Mouse (Mus musculus) midbrain, embryonic 11.5 days (tissue): ENCODE data around the gene Sgsm1. TPM values are rescaled to one million over a fixed set of nuclear protein-coding genes. Genes with fewer than 3 reads are reported as not detected.

Source experiments
- ATAC-seq: fragments of 200-750 bp; cut with Nextera tagmentation; 2 replicates; pipeline ENCODE4 v1.8.0; 2017; ENCODE audit warnings: moderate TSS enrichment, moderate library complexity; ENCODE audit not compliant: low FRiP score
- DNase-seq: peaks from one replicate; pipeline ENCODE4 v3.0.0; 2015; ENCODE audit warnings: low spot score; ENCODE audit errors: missing footprints
- H3K27ac ChIP-seq: fragments of 300-500 bp; sonication (generic); 2 replicates; pipeline ENCODE4 v1.5.1; 2014; ENCODE audit warnings: low read depth, low read length
- H3K27me3 ChIP-seq: fragments of 300-500 bp; sonication (generic); 2 replicates; pipeline ENCODE4 v1.6.1; 2014; ENCODE audit warnings: mild to moderate bottlenecking, low read length, moderate library complexity, mixed read lengths; ENCODE audit not compliant: control insufficient read depth, insufficient read depth
- H3K36me3 ChIP-seq: fragments of 300-500 bp; sonication (generic); 2 replicates; pipeline ENCODE4 v1.6.1; 2014; ENCODE audit warnings: mild to moderate bottlenecking, low read length, moderate library complexity, mixed read lengths; ENCODE audit not compliant: control insufficient read depth, insufficient read depth
- H3K4me1 ChIP-seq: fragments of 300-500 bp; sonication (generic); 2 replicates; pipeline ENCODE4 v1.6.1; 2014; ENCODE audit warnings: low read length; ENCODE audit not compliant: control insufficient read depth, insufficient read depth
- H3K4me2 ChIP-seq: fragments of 300-500 bp; sonication (generic); 2 replicates; pipeline ENCODE4 v1.6.1; 2014; ENCODE audit warnings: mild to moderate bottlenecking, moderate library complexity
- H3K4me3 ChIP-seq: fragments of 300-500 bp; sonication (generic); 2 replicates; pipeline ENCODE4 v1.5.1; 2014; ENCODE audit warnings: low read depth, low read length
- H3K9ac ChIP-seq: fragments of 300-500 bp; sonication (generic); 2 replicates; pipeline ENCODE4 v1.6.1; 2014; ENCODE audit warnings: low read length
- H3K9me3 ChIP-seq: fragments of 300-500 bp; sonication (generic); 2 replicates; pipeline ENCODE4 v1.6.1; 2016; ENCODE audit warnings: low read length; ENCODE audit not compliant: control insufficient read depth
- WGBS: fragments of 180-500 bp; shearing (Covaris S2); extraction: QIAGEN DNeasy Blood & Tissue Kit; methylation state at CpG from one replicate; pipeline ENCODE4 v1.1.7; 2014; 5-methylcytosine and 5-hydroxymethylcytosine counted together
- polyA plus RNA-seq: library from polyadenylated mRNA; unstranded; fragments of >200 nt; fragmentation: Nextera tagmentation; extraction: Ambion mirVana; gene quantifications from 2 replicates; pipeline ENCODE4 v1.2.1, GENCODE M21; 2014

Sgsm1 gene
- polyA plus RNA-seq, 1 experiment from 2014 or later: 10.8 TPM

DNA sequence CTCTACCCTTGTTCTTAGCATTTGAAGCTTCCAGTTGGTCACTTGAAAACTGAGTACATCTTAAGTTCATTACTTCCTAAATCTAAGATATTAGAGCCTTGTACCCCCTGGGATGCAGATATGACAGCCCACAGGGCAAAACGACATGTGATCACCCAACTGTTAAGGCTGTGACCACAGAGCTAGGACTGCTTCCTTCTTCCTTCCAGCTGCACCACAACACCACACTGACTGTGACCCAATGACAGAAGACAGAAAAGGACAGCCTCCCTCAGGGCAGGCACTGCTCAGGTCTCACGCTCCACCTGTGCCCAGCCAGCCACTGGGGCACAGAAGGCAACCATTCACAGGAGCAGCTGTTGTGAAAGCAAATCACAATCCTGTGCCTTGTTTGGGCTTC, 26.9 kb downstream of the Sgsm1 start:
- Histone ChIP-seq H3K27ac (no peak overlapping the region), H3K4me3 (no peak overlapping the region), H3K4me1 (peaks cover 9% of the 10 kb centered on the region), H3K9ac (no peak overlapping the region), H3K9me3 (no peaks in the 10 kb centered on the region), H3K4me2 (no peak overlapping the region), H3K36me3 (no peaks in the 10 kb centered on the region), H3K27me3 (peaks cover 20% of the 10 kb centered on the region)
- 70% methylated on average over 2 of the region's 2 CpGs for WGBS
- ATAC-seq (no peak), DNase-seq (no peak)

DNA sequence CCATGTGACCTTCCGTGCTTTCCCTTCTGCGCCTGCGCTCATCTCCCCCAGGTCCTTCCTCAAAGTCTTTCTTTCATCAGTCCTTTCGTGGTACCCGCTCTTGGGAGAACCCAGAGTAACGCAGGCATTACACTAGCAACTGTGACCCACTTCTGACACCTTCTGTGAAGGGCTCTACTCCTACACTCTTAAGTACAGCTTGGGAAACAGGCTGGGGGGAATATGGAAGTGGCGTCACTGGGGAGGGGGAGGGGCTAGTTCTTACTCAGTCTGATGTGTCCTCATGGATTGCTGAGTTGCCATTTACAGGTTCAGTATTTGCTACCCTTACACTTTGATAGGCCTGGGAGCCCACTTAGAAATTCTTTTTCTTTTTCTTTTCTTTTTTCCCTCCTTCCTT, 29.0 kb downstream of the Sgsm1 start:
- H3K27ac ChIP-seq: no peak overlapping the region
- 93% methylated on average over 7 of the region's 7 CpGs for WGBS
- no peak overlapping the region for H3K4me3 ChIP-seq
- H3K36me3 ChIP-seq: no peaks in the 10 kb centered on the region
- no peaks in the 10 kb centered on the region for H3K27me3 ChIP-seq
- no peaks in the 10 kb centered on the region for H3K9me3 ChIP-seq
- no peak for ATAC-seq
- no peak overlapping the region for H3K4me2 ChIP-seq
- peaks cover 2% of the 10 kb centered on the region; the same call in 1 of the 2 replicates for H3K4me1 ChIP-seq
- no peak for DNase-seq
- no peak overlapping the region for H3K9ac ChIP-seq

DNA sequence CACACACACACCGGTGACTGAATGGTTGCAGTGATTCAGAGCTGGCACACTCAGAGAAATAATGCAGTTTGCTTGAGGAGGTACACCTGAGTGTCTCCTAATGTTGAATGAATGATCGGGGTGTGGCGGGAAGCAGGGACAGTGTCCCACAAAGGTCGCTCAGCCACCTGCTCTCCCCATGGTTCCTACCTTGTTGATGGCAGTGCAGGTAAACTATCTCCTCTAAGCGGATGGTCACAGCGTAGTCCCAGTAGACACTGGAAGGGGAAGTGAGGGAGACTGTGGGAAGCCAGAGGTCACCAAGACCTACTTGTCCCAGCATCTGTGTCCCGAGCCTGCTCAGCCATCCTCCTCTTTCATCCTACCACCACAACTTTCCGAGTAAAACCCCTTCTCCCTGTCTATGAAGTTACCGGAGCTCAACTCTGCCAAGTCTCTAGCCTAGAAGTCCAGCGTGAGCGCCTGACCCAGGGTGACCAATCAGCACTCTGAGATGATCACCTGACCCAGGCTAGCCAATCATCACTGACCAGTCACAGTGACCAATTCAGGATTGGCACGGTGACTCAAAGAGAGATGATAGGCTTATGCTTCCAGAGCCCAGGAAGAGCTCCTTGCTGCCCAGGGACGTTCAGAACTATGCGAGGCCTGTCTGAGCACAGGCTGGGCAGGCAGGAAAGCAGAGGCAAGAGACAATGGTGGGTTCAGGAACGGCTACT, 30.3 kb downstream of the Sgsm1 start:
- Histone ChIP-seq H3K4me1 (peaks cover 2% of the 10 kb centered on the region; the same call in 1 of the 2 replicates), H3K4me2 (peak overlapping the region; percentile 52), H3K36me3 (peaks cover 4% of the 10 kb centered on the region), H3K4me3 (peak overlapping the region; percentile 37), H3K27me3 (no peaks in the 10 kb centered on the region), H3K9me3 (no peaks in the 10 kb centered on the region), H3K9ac (peak overlapping the region; percentile 64), H3K27ac (no peak overlapping the region)
- 28% methylated on average over 15 of the region's 15 CpGs for WGBS
- ATAC-seq: peak; percentile 93
- peak; percentile 93 for DNase-seq

DNA sequence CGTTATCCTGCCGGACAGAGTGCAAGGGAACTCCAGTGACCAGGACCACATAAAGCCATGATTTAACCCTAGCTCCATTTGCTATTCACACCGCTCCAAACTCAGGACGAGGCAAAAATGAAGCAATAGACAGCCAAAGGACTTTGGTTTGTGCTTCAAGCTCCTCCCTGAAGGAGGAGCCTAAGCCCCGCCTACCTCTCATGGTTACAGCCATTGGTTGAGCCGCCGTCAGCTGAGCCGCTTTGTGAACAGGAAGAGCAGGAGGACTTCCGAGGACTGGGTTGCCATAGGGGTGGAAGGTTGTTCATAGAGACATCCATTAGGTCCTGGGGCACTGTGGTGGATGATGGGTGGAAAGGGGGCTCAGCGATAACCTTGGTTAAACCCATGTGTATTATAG, 34.7 kb downstream of the Sgsm1 start:
- no peaks in the 10 kb centered on the region for H3K9me3 ChIP-seq
- WGBS: 75% methylated on average over 10 of the region's 10 CpGs
- H3K4me3 ChIP-seq: no peak overlapping the region
- DNase-seq (no peak), ATAC-seq (no peak)
- H3K27ac ChIP-seq: no peak overlapping the region
- H3K4me2 ChIP-seq: no peak overlapping the region
- H3K27me3 ChIP-seq: no peaks in the 10 kb centered on the region
- H3K9ac ChIP-seq: no peak overlapping the region
- peaks cover 4% of the 10 kb centered on the region for H3K36me3 ChIP-seq
- peaks cover 2% of the 10 kb centered on the region; the same call in 1 of the 2 replicates for H3K4me1 ChIP-seq

DNA sequence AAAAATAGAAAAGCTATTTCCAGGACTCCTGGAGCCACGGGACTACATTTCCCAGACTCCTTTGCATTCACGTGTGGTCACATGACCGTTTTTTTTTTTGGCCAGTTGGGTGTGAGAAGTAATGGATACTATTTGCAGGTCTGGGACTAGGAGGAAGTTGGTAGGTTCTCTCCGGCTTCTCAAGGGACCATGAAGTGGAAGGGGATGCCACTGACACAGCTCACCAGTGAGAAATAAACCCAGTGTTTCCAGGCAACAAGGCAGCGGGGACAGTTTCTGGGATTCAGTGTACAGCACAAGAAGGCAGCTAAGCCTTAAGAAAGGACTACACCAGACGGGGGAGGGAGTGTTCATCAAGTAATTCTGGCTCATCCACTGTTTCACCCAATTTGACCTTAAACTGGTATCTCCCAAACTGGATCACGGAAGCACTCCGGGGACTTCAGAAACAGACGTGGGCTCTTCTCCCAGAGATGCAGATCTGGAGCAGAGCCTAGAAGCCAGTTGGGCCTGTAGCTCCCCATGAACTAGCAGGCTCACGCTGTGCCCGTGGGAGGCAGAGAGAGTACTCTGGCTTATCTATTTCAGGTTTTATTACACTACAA, 39.3 kb downstream of the Sgsm1 start:
- Histone ChIP-seq H3K9ac (no peak overlapping the region), H3K27me3 (no peaks in the 10 kb centered on the region), H3K4me1 (no peaks in the 10 kb centered on the region), H3K4me2 (no peak overlapping the region), H3K4me3 (no peak overlapping the region), H3K9me3 (no peaks in the 10 kb centered on the region), H3K36me3 (peaks cover 7% of the 10 kb centered on the region), H3K27ac (no peak overlapping the region)
- WGBS: 77% methylated on average over 11 of the region's 11 CpGs
- DNase-seq: no peak
- no peak for ATAC-seq

DNA sequence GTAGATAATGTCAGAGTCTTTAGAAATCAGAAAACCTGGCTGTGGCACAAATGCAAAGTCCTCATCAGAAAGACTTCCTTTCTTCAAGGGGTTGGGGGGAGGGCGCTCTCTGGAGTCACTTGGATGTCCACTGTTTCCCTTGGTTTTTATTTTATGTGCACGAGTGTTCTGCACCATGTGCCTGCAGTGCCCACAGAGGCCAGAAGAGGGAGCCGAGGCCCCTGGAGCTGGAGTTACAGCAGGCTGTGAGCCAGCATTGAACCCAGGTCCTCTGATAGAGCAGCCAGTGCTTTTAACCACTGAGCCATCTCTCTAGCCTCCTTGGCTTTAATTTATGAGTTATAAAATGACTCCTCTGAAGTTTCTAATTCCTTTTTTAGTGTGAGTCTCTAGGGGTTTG, 40.5 kb downstream of the Sgsm1 start:
- Histone ChIP-seq H3K4me1 (no peaks in the 10 kb centered on the region), H3K36me3 (0 out of 2 replicates have a peak, but pooled peaks cover 3% of the 10 kb centered on the region), H3K9ac (no peak overlapping the region), H3K4me3 (no peak overlapping the region), H3K4me2 (no peak overlapping the region), H3K9me3 (no peaks in the 10 kb centered on the region), H3K27me3 (no peaks in the 10 kb centered on the region), H3K27ac (no peak overlapping the region)
- WGBS: 87% methylated on average over 3 of the region's 3 CpGs
- ATAC-seq (no peak), DNase-seq (no peak)

DNA sequence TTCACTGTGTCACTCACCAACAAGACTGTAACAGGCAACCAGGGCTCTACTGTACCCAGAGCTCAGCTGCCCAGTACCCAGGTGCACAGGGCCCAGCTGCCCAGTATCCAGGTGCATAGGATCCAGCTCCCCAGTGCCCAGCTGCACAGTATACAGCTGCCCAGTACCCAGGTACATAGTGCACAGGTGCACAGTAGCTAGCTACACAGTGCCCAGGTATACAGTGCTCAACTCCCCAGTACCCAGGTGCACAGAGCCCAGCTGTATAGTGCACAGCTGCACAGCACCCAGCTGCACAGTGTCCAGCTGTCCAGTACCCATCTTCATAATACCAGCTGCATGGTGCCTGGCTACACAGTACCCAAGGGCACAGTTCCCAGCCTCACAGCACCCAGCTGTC, 42.3 kb downstream of the Sgsm1 start:
- Histone ChIP-seq H3K36me3 (0 out of 2 replicates have a peak, but pooled peaks cover 3% of the 10 kb centered on the region), H3K4me2 (no peak overlapping the region), H3K9ac (no peak overlapping the region), H3K4me1 (no peaks in the 10 kb centered on the region), H3K9me3 (no peaks in the 10 kb centered on the region), H3K27me3 (no peaks in the 10 kb centered on the region), H3K4me3 (no peak overlapping the region), H3K27ac (no peak overlapping the region)
- no peak for DNase-seq
- no peak for ATAC-seq

DNA sequence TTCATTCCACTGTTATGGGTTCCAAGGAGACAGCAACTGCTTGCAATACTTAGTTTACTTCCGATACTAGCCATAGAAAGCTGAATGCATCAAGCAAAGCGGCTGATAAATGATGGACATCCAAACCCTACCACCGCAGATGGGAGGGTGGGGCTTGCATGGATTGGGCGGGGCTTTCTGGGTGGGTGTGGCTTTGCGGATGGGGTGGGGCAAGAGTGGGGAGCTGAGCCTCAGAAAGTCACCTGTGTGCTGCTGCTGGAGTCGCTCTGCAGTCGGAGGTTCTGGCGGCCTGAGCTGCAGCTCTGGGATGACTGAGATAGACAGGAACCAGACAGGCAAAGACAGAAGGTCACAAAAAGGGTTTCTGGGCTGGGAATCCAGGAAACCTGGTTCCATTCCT, 44.9 kb downstream of the Sgsm1 start:
- Histone ChIP-seq H3K36me3 (0 out of 2 replicates have a peak, but pooled peaks cover 3% of the 10 kb centered on the region), H3K27ac (no peak overlapping the region), H3K4me3 (no peak overlapping the region), H3K4me1 (no peaks in the 10 kb centered on the region), H3K9me3 (no peaks in the 10 kb centered on the region), H3K4me2 (no peak overlapping the region), H3K27me3 (no peaks in the 10 kb centered on the region), H3K9ac (no peak overlapping the region)
- DNase-seq: no peak
- 83% methylated on average over 8 of the region's 8 CpGs for WGBS
- ATAC-seq: no peak

DNA sequence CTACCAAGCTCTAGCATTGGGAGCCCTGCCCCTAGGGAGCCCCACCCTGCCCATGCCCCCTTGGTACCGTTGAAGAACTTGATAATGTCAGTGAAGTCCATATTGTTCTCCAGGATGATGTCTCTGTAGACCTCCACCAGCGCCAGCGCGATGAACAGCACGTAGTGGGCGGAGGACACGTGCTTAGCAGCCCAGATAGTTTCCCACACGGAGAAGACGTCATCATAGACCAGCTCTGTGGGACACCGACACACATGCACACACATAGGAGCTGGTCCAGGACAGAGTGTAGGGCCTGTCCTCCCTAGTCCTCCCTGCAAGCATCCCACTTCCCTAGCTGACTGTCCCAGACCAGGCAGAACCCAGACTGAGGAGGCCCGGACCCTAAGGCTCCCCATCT, 59.8 kb downstream of the Sgsm1 start:
- no peak overlapping the region for H3K27ac ChIP-seq
- no peaks in the 10 kb centered on the region for H3K9me3 ChIP-seq
- no peak overlapping the region for H3K9ac ChIP-seq
- DNase-seq: no peak
- no peaks in the 10 kb centered on the region for H3K4me1 ChIP-seq
- H3K36me3 ChIP-seq: no peaks in the 10 kb centered on the region; the same call in 1 of the 2 replicates
- H3K4me2 ChIP-seq: no peak overlapping the region
- WGBS: 95% methylated on average over 11 of the region's 11 CpGs
- H3K4me3 ChIP-seq: no peak overlapping the region
- H3K27me3 ChIP-seq: no peaks in the 10 kb centered on the region
- no peak for ATAC-seq
